Mouse (Mus musculus) forebrain, embryonic 16.5 days (tissue): Measurements from ENCODE around the gene Hus1. TPM values are rescaled to one million over a fixed set of nuclear protein-coding genes. Genes with fewer than 3 reads are reported as not detected.

Experiments
- ATAC-seq: fragments of 200-750 bp; cut with Nextera tagmentation; 2 replicates; pipeline ENCODE4 v1.8.0; 2017; ENCODE audit warnings: mild to moderate bottlenecking, moderate library complexity
- H3K27ac ChIP-seq: fragments of 300-500 bp; sonication (generic); 2 replicates; pipeline ENCODE4 v1.5.1; 2014; ENCODE audit warnings: low read length, control low read depth
- H3K27me3 ChIP-seq: fragments of 300-500 bp; sonication (generic); replicated peaks from 2 replicates; pipeline ENCODE4 v1.6.1; 2014; ENCODE audit warnings: low read length; ENCODE audit not compliant: control insufficient read depth, insufficient read depth
- H3K36me3 ChIP-seq: fragments of 300-500 bp; sonication (generic); 2 replicates; pipeline ENCODE4 v1.6.1; 2014; ENCODE audit not compliant: control insufficient read depth, insufficient read depth
- H3K4me1 ChIP-seq: fragments of 300-500 bp; sonication (generic); replicated peaks from 2 replicates; pipeline ENCODE4 v1.6.1; 2014; ENCODE audit warnings: low read length; ENCODE audit not compliant: control insufficient read depth, insufficient read depth
- H3K4me2 ChIP-seq: fragments of 300-500 bp; sonication (generic); 2 replicates; pipeline ENCODE4 v1.6.1; 2014; ENCODE audit warnings: mild to moderate bottlenecking, low read length, control low read depth
- H3K4me3 ChIP-seq: fragments of 300-500 bp; sonication (generic); replicated peaks from 2 replicates; pipeline ENCODE4 v1.5.1; 2014; ENCODE audit warnings: mild to moderate bottlenecking, low read length, control low read depth
- H3K9ac ChIP-seq: fragments of 300-500 bp; sonication (generic); replicated peaks from 2 replicates; pipeline ENCODE4 v1.6.1; 2014; ENCODE audit warnings: low read depth, low read length, control low read depth
- H3K9me3 ChIP-seq: fragments of 300-500 bp; sonication (generic); 2 replicates; pipeline ENCODE4 v1.6.1; 2016; ENCODE audit warnings: low read length; ENCODE audit not compliant: control insufficient read depth
- WGBS: fragments of 180-500 bp; shearing (Covaris S2); extraction: QIAGEN DNeasy Blood & Tissue Kit; methylation state at CpG from one replicate; pipeline ENCODE4 v1.1.7; 2014; 5-methylcytosine and 5-hydroxymethylcytosine counted together
- polyA plus RNA-seq: library from polyadenylated mRNA; unstranded; fragments of >200 nt; fragmentation: Nextera tagmentation; extraction: Ambion mirVana; gene quantifications from 2 replicates; pipeline ENCODE4 v1.2.1, GENCODE M21; 2015

Gene Hus1
- polyA plus RNA-seq, 1 experiment from 2014 or later: 9.3 TPM

- Histone ChIP-seq H3K9me3 (no peaks in the 10 kb centered on the region), H3K4me2 (no peak overlapping the region), H3K27me3 (no peaks in the 10 kb centered on the region), H3K9ac (no peak overlapping the region), H3K4me3 (no peak overlapping the region), H3K4me1 (peaks cover 10% of the 10 kb centered on the region), H3K27ac (no peak overlapping the region), H3K36me3 (no peaks in the 10 kb centered on the region; the same call in 1 of the 2 replicates)
- WGBS: 98% methylated on average over 5 of the region's 5 CpGs
- no peak for ATAC-seq
Observed at GRCm38 (mm10) chr11:9008761-9009160, 2.2 kb downstream of the Hus1 start.

DNA sequence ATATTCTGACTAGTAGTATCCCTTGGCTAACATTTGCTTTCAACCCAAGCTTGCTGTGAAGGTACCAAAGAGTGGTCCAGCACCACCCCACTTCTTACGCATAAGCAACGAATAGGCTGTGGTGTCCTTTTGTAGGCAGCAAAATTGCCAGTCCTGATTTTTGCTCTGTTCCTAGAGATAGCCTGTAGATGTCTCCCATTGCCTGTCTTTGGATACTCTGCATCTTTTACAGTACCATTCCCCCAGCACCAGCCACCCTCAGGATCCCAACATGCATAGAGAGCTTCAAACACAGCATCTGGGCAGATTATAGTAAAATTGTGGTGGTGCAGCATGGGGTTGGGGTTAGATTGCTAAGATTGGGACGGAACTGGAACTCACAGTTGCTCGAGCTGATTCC lies 22.9 kb downstream of the Hus1 start:
- H3K36me3 ChIP-seq: no peaks in the 10 kb centered on the region
- no peak overlapping the region for H3K4me2 ChIP-seq
- H3K9me3 ChIP-seq: no peaks in the 10 kb centered on the region
- H3K4me3 ChIP-seq: no peak overlapping the region
- H3K4me1 ChIP-seq: no peaks in the 10 kb centered on the region
- no peak overlapping the region for H3K9ac ChIP-seq
- WGBS: 66% methylated on average over 4 of the region's 4 CpGs
- 0 out of 2 replicates have a peak, but pooled peaks cover 2% of the 10 kb centered on the region for H3K27me3 ChIP-seq
- H3K27ac ChIP-seq: no peak overlapping the region
- 0 out of 2 replicates have a peak, but pooled peaks have one; percentile 47 for ATAC-seq

GRCm38 (mm10) chr11:8986058-8986457 lies 24.9 kb downstream of the Hus1 start:
- Histone ChIP-seq H3K4me1 (no peaks in the 10 kb centered on the region), H3K27ac (no peak overlapping the region)
- no peak for ATAC-seq

DNA sequence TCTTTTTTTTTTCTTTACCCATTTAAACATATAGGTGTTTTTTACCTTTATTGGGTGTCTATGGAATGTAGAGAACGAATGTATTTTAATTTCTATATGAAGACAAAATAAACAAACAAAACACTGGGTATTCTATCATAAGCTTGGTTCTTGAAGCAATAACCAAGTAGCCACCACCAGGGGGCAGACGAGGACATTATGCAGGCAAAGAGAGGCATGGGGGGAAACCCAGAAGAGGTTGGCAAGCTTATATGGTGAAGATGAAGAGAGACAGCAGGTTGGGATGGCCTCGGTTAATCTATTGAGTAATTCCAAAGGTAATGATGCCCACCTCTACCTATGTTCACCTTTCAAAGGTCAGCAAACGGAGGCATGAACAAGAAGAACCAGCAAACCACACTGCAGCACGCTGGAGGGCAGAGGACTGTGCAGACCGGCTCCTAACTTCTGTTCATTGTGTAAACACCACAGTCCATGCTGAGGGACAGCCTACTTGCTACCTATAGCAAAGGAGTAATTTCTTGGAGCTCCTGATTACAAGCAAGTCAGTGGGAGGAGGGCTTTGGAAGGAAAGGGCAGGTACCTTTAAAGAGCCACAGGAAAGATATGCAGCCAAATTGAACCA lies 27.6 kb downstream of the Hus1 start:
- no peaks in the 10 kb centered on the region for H3K4me1 ChIP-seq
- H3K27me3 ChIP-seq: 0 out of 2 replicates have a peak, but pooled peaks cover 2% of the 10 kb centered on the region
- no peaks in the 10 kb centered on the region for H3K9me3 ChIP-seq
- no peak overlapping the region for H3K4me2 ChIP-seq
- H3K9ac ChIP-seq: no peak overlapping the region
- WGBS: 41% methylated on average over 6 of the region's 6 CpGs
- H3K36me3 ChIP-seq: no peaks in the 10 kb centered on the region
- ATAC-seq: peak; percentile 63
- no peak overlapping the region for H3K27ac ChIP-seq
- no peak overlapping the region for H3K4me3 ChIP-seq

More at GRCm38 (mm10) chr11:8986058-8986457, 24.9 kb downstream of the Hus1 start:
- no peak overlapping the region for H3K9ac ChIP-seq
- H3K4me2 ChIP-seq: no peak overlapping the region
- no peaks in the 10 kb centered on the region for H3K9me3 ChIP-seq
- H3K27me3 ChIP-seq: 0 out of 2 replicates have a peak, but pooled peaks cover 2% of the 10 kb centered on the region
- no peaks in the 10 kb centered on the region for H3K36me3 ChIP-seq
- no peak overlapping the region for H3K4me3 ChIP-seq

- Histone ChIP-seq H3K4me1 (no peaks in the 10 kb centered on the region), H3K27ac (no peak overlapping the region), H3K4me3 (no peak overlapping the region), H3K4me2 (no peak overlapping the region), H3K27me3 (no peaks in the 10 kb centered on the region), H3K9me3 (no peaks in the 10 kb centered on the region), H3K9ac (no peak overlapping the region), H3K36me3 (no peaks in the 10 kb centered on the region)
- 88% methylated on average over 4 of the region's 4 CpGs for WGBS
- no peak for ATAC-seq
Observed at GRCm38 (mm10) chr11:8978154-8978553, 32.8 kb downstream of the Hus1 start.

- H3K4me2 ChIP-seq: no peak within 1 kb of the TSS
- H3K9me3 ChIP-seq: no peaks in the 10 kb centered on the region
- no peaks in the 10 kb centered on the region for H3K27me3 ChIP-seq
- H3K36me3 ChIP-seq: no peaks in the 10 kb centered on the region
- H3K4me1 ChIP-seq: no peaks in the 10 kb centered on the region
- WGBS: 58% methylated on average over 3 of the region's 3 CpGs
- H3K4me3 ChIP-seq: no peak within 1 kb of the TSS
- H3K27ac ChIP-seq: no peak within 1 kb of the TSS
- no peak for ATAC-seq
- H3K9ac ChIP-seq: no peak within 1 kb of the TSS
Observed at GRCm38 (mm10) chr11:8973166-8973565, 37.8 kb downstream of the Hus1 start, which contains the start of gene Pkd1l1. Gene Pkd1l1 (minus strand): TSS chr11:8973266.

DNA sequence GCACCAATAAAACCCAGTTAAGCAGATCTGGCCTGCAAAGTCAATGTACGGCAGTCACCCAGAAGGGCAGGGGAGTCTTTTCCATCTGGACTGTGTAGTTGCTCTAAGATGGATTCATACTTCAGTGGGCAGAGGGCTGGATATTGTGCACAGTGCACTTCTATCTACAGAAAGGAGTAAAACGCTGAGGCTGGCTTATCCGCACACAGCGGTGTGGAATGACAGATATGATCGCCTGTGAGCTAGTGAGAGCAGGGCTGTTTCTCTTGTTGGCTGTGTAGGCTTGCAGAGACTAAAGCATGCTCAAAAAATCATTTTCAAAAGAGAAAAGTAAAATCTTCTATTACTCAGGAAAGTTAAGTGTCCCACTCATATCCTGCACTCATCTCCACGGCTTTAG lies 38.9 kb downstream of the Hus1 start:
- 89% methylated on average over 6 of the region's 6 CpGs for WGBS
- no peak overlapping the region for H3K9ac ChIP-seq
- no peak overlapping the region for H3K4me2 ChIP-seq
- H3K27ac ChIP-seq: no peak overlapping the region
- H3K4me1 ChIP-seq: no peaks in the 10 kb centered on the region
- ATAC-seq: no peak
- H3K36me3 ChIP-seq: no peaks in the 10 kb centered on the region
- H3K9me3 ChIP-seq: no peaks in the 10 kb centered on the region
- no peak overlapping the region for H3K4me3 ChIP-seq
- H3K27me3 ChIP-seq: no peaks in the 10 kb centered on the region

DNA sequence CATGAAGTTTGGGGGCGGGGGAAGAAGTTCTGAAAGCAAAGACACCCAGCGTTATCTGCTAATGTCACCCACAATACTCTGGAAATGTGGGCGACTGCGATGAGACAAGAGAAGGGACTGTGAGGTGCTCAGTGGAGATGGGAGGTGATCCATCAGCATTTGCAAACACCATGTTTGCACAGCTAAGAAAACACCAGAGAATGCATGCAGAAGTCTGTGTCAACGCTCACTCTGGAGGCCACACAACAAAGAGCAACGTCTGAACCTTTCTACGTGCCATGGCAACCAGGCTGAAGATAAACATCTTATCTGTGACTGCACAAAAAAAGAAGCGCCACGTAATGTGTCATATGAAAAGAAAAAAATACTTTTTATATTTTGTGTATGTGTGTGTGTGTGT lies 40.5 kb downstream of the Hus1 start:
- Histone ChIP-seq H3K27me3 (no peaks in the 10 kb centered on the region), H3K36me3 (no peaks in the 10 kb centered on the region), H3K4me1 (no peaks in the 10 kb centered on the region), H3K4me3 (no peak overlapping the region), H3K27ac (no peak overlapping the region), H3K9me3 (no peaks in the 10 kb centered on the region), H3K9ac (no peak overlapping the region), H3K4me2 (no peak overlapping the region)
- WGBS: 83% methylated on average over 9 of the region's 9 CpGs
- ATAC-seq: no peak

DNA sequence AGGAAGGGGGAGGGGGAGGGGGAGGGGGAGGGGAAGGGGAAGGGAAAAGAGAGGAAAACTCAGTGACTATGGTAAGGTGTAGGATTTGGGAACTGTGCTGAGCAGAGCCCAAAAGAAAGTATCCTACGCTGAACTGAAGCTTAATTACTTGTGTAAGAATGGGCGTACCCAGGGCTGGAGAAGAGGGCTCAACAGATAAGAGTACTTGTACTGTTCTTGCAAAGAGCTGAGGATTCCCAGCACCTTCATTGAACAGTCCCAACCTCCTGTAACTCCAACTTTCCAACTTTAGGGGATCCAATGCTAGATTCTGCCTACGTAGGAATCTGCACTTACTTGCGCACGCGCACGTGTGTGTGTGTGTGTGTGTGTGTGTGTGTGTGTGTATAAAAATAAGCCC lies 42.9 kb downstream of the Hus1 start:
- H3K36me3 ChIP-seq: no peaks in the 10 kb centered on the region
- 96% methylated on average over 7 of the region's 7 CpGs for WGBS
- no peak for ATAC-seq
- no peak overlapping the region for H3K27ac ChIP-seq
- no peaks in the 10 kb centered on the region for H3K4me1 ChIP-seq
- no peak overlapping the region for H3K4me2 ChIP-seq
- no peak overlapping the region for H3K4me3 ChIP-seq
- no peak overlapping the region for H3K9ac ChIP-seq
- no peaks in the 10 kb centered on the region for H3K27me3 ChIP-seq
- no peaks in the 10 kb centered on the region for H3K9me3 ChIP-seq

DNA sequence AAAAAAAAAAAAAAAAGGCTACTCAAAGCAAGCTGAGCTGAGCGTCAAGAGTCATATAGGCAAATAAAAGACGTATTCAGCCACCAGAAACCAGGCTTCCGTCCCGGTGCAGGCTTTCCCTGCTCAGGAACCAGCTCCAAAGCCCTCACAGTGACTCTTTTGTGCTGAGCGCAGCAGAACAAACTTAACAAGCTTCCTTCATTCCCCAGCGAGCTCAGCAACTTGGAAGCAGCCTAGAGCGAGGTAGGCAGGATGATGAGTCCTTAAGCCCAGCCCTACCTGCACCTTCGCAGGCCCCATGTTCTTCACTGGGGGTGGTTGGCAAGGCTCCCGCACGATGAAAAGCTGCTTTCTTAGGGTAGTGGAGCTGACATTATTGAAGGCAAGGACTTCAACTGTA lies 52.4 kb downstream of the Hus1 start:
- H3K27ac ChIP-seq: no peak overlapping the region
- no peak overlapping the region for H3K9ac ChIP-seq
- H3K4me3 ChIP-seq: no peak overlapping the region
- H3K27me3 ChIP-seq: no peaks in the 10 kb centered on the region
- peak; percentile 30; the same call in 1 of the 2 replicates for ATAC-seq
- WGBS: 33% methylated on average over 10 of the region's 10 CpGs
- H3K4me1 ChIP-seq: peaks cover 8% of the 10 kb centered on the region; the same call in 1 of the 2 replicates
- no peaks in the 10 kb centered on the region for H3K9me3 ChIP-seq
- H3K36me3 ChIP-seq: no peaks in the 10 kb centered on the region
- H3K4me2 ChIP-seq: no peak overlapping the region
